Mouse (Mus musculus) ES-E14 (cell line): ENCODE results near the gene Cgn. TPM values are rescaled to one million over a fixed set of nuclear protein-coding genes. Genes with fewer than 3 reads are reported as not detected.

Experiments used
- DNase-seq: peaks from one replicate; pipeline ENCODE4 v3.0.0-alpha.2; 2013; ENCODE audit warnings: low read depth, low spot score
- H3K27ac ChIP-seq: 2 replicates; pipeline ENCODE4 v1.5.1; 2012; ENCODE audit warnings: low read depth, mild to moderate bottlenecking, low read length, moderate library complexity, mixed read lengths; ENCODE audit not compliant: poor library complexity, insufficient read depth, severe bottlenecking
- H3K36me3 ChIP-seq: 2 replicates; pipeline ENCODE4 v1.6.1; 2012; ENCODE audit warnings: mild to moderate bottlenecking, low read length, moderate library complexity, mixed read lengths; ENCODE audit not compliant: control insufficient read depth, poor library complexity, insufficient read depth, severe bottlenecking
- H3K4me1 ChIP-seq, 2 experiments: fragments of 150-350 bp in 1 of 2; sonication (generic) in 1 of 2; 2 replicates each; pipeline ENCODE4 v1.6.1; 2012; ENCODE audit warnings: low read length in 2 of 2, mild to moderate bottlenecking in 1 of 2, mixed read lengths in 1 of 2; ENCODE audit not compliant: control insufficient read depth in 2 of 2, insufficient read depth in 2 of 2, poor library complexity in 1 of 2
- H3K4me3 ChIP-seq, 2 experiments: fragments of 150-350 bp in 1 of 2; sonication (generic) in 1 of 2; 2 replicates each; pipeline ENCODE4 v1.5.1; 2012; ENCODE audit warnings: low read length in 2 of 2, low read depth in 1 of 2, mild to moderate bottlenecking in 1 of 2, mixed read lengths in 1 of 2; ENCODE audit not compliant: insufficient read depth in 1 of 2, poor library complexity in 1 of 2, severe bottlenecking in 1 of 2
- H3K9ac ChIP-seq: 2 replicates; pipeline ENCODE4 v1.6.1; 2012; ENCODE audit warnings: low read depth, mild to moderate bottlenecking, low read length, mixed read lengths; ENCODE audit not compliant: poor library complexity, insufficient read depth, severe bottlenecking
- H3K9me3 ChIP-seq: fragments of 150-350 bp; sonication (generic); 2 replicates; pipeline ENCODE4 v1.6.1; 2012; ENCODE audit warnings: low read depth, mild to moderate bottlenecking, low read length; ENCODE audit not compliant: control insufficient read depth, insufficient read depth
- CHD2 ChIP-seq: IDR thresholded peaks from 2 replicates; pipeline ENCODE4 v1.6.1; 2014; ENCODE audit warnings: mild to moderate bottlenecking, low read depth, low read length, inconsistent platforms
- HCFC1 ChIP-seq: IDR thresholded peaks from 2 replicates; pipeline ENCODE4 v1.6.1; 2012; ENCODE audit warnings: low read length, inconsistent platforms, borderline replicate concordance; ENCODE audit not compliant: insufficient read depth
- MAFK ChIP-seq: IDR thresholded peaks from 2 replicates; pipeline ENCODE4 v1.6.1; 2014; ENCODE audit warnings: mild to moderate bottlenecking, low read depth, low read length, inconsistent platforms; ENCODE audit not compliant: insufficient read depth
- ZC3H11A ChIP-seq: IDR thresholded peaks from 2 replicates; pipeline ENCODE4 v1.6.1; 2012; ENCODE audit warnings: low read depth, mild to moderate bottlenecking, inconsistent platforms, low read length, borderline replicate concordance
- ZNF384 ChIP-seq: IDR thresholded peaks from 2 replicates; pipeline ENCODE4 v1.6.1; 2012; ENCODE audit warnings: low read depth, low read length, inconsistent platforms
- in situ Hi-C, 2 experiments: fragments of 600-800 bp; cut with MboI; formaldehyde crosslinking; loops; one replicate each; pipeline ENCODE4 v1.15.1; 2025; ENCODE audit warnings: low sequenced_read_pairs in 2 of 2, inconsistent platforms in 1 of 2; ENCODE audit not compliant: unreplicated experiment in 2 of 2
- total RNA-seq: library from RNA; depleted of rRNA; stranded (reverse); fragments of 300-350 nt; gene quantifications from 2 replicates; pipeline ENCODE4 v1.2.3, GENCODE M21; 2012; rRNA removed

The Cgn gene
- 28.8 and 47.1 TPM in 2 replicates for total RNA-seq

GRCm38 (mm10) chr3:94786367-94786835, at the start of gene Cgn:
Cgn (minus strand) TSS chr3:94786492.
- in situ Hi-C loops: no loop called here
- Histone ChIP-seq H3K4me1 (peaks cover 2 to 18% of the 10 kb centered on the region in 2 experiments), H3K9ac (peak within 1 kb of the TSS; percentile 80), H3K4me3 (peak within 1 kb of the TSS; percentile 70 to 96), H3K9me3 (no peaks in the 10 kb centered on the region), H3K27ac (peak within 1 kb of the TSS; percentile 49; the same call in 1 of the 2 replicates), H3K36me3 (no peaks in the 10 kb centered on the region)
- TF ChIP-seq MAFK (no peak), ZNF384 (no peak), CHD2 (no peak), ZC3H11A (no peak), HCFC1 (no peak)
- DNase-seq: peak; percentile 93

GRCm38 (mm10) chr3:94835396-94835795, 49.1 kb upstream of the Cgn start:
- no peak for TF ChIP-seq HCFC1
- no peak for TF ChIP-seq ZNF384
- TF ChIP-seq ZC3H11A: no peak
- TF ChIP-seq CHD2: no peak
- no peak for TF ChIP-seq MAFK
- DNase-seq: no peak
- Histone ChIP-seq H3K4me1 (peaks cover 0 to 11% of the 10 kb centered on the region in 2 experiments; a peak in 3 of 4 replicates), H3K36me3 (no peaks in the 10 kb centered on the region), H3K4me3 (no peak overlapping the region), H3K9ac (no peak overlapping the region), H3K9me3 (no peaks in the 10 kb centered on the region), H3K27ac (no peak overlapping the region)
- in situ Hi-C loops: no loop called here

DNA sequence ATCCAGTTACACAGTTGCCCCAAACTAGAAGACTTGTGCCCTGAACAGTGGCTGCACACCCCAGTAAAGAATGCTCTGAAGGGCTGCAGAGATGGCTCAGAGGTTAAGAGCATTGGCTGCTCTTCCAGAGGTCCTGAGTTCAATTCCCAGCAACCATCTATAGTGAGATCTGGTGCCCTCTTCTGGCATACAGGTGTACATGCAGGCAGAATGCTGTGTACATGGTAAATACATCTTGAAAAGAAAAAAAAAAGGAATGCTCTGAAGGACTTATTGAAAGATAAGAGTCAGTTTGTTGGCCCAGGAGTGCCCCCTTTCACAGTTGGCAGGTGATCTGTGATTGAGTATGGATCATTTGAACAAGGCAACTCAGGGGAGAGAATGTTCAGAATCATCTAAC, 47.1 kb upstream of the Cgn start:
- H3K9ac ChIP-seq: no peak overlapping the region
- peaks cover 0 to 4% of the 10 kb centered on the region in 2 experiments; a peak in 1 of 4 replicates for H3K4me1 ChIP-seq
- no peak overlapping the region for H3K27ac ChIP-seq
- no peaks in the 10 kb centered on the region for H3K9me3 ChIP-seq
- in situ Hi-C loops: no loop called here
- H3K4me3 ChIP-seq: no peak overlapping the region
- TF ChIP-seq HCFC1 (no peak), ZC3H11A (no peak)
- no peaks in the 10 kb centered on the region for H3K36me3 ChIP-seq
- DNase-seq: no peak

GRCm38 (mm10) chr3:94832701-94833100, 46.4 kb upstream of the Cgn start:
- in situ Hi-C loops: no loop called here
- no peak for TF ChIP-seq CHD2
- no peak for TF ChIP-seq HCFC1
- TF ChIP-seq ZC3H11A: no peak
- TF ChIP-seq MAFK: no peak
- TF ChIP-seq ZNF384: no peak
- Histone ChIP-seq H3K4me3 (no peak overlapping the region), H3K9me3 (no peaks in the 10 kb centered on the region), H3K27ac (no peak overlapping the region), H3K9ac (no peak overlapping the region), H3K4me1 (peaks cover 0 to 4% of the 10 kb centered on the region in 2 experiments; a peak in 1 of 4 replicates), H3K36me3 (no peaks in the 10 kb centered on the region)
- DNase-seq: no peak

- no peaks in the 10 kb centered on the region for H3K36me3 ChIP-seq
Observed at GRCm38 (mm10) chr3:94832100-94832499, 45.8 kb upstream of the Cgn start.

More at GRCm38 (mm10) chr3:94832100-94832499, 45.8 kb upstream of the Cgn start:
- no peak for DNase-seq
- no peak for TF ChIP-seq ZC3H11A
- no peak for TF ChIP-seq MAFK
- no peak for TF ChIP-seq HCFC1
- TF ChIP-seq CHD2: no peak
- Histone ChIP-seq H3K27ac (no peak overlapping the region), H3K4me1 (peaks cover 0 to 4% of the 10 kb centered on the region in 2 experiments; a peak in 1 of 4 replicates), H3K9me3 (no peaks in the 10 kb centered on the region), H3K4me3 (no peak overlapping the region), H3K9ac (no peak overlapping the region)
- in situ Hi-C loops: no loop called here
